Mouse (Mus musculus) frontal cortex, postnatal 25 days (tissue): ENCODE data around the gene Tmpo.

Experiments used
- DNase-seq, 2 experiments: peaks; one replicate each; pipeline ENCODE4 v3.0.0; 2022; ENCODE audit warnings: low spot score in 2 of 2

The Tmpo gene

GRCm38 (mm10) chr10:91122646-91123045 is 58.5 kb downstream of the Tmpo start:
- no peak for DNase-seq

- no peak for DNase-seq
Measured at GRCm38 (mm10) chr10:91116958-91117357, 64.2 kb downstream of the Tmpo start.

- no peak for DNase-seq
Measured at GRCm38 (mm10) chr10:91109841-91110240, 71.3 kb downstream of the Tmpo start.

- no peak for DNase-seq
Measured at GRCm38 (mm10) chr10:91105981-91106380, 75.1 kb downstream of the Tmpo start.

GRCm38 (mm10) chr10:91102799-91103590 is 78.1 kb downstream of the Tmpo start:
- no peak for DNase-seq

- no peak for DNase-seq
Measured at GRCm38 (mm10) chr10:91101936-91102335, 79.2 kb downstream of the Tmpo start.

- no peak for DNase-seq
Measured at GRCm38 (mm10) chr10:91100101-91100500, 81.0 kb downstream of the Tmpo start.

GRCm38 (mm10) chr10:91098056-91098455 is 83.1 kb downstream of the Tmpo start:
- DNase-seq = no peak
